Mouse (Mus musculus): Measurements from ENCODE around the gene Caly.

Gene Caly

DNA sequence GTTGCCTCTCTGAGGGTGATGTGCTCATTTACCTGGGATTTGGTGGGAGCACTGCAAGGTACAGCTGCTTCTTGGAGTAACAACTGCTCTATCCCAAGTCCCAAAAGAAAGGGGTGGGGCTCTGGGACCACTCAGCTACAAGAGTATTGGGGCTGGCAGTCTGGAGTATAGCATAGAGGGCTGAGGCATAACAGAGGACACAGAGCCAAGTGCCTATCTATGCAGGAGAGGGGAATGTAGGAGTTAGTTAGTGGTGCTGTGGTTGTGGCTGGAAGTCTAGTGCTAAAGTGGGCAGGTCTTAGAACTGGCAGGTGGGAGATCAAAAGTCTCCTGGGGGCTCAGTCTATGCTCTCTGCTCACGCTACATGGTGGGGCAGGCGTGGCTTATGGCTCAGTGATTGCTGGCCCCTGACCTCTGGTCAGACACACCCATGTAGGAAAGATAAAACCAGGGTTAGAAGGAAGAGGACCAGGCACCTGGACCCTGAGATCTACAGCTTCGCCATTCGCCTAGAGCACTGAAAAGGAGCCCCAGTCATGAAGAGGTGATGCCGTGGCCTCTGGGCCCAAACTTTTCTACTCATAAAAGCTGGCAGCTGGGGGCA lies 10.7 kb upstream of the Caly start, which contains the start of gene Prap1:
Gene Prap1, plus strand, starts transcription at position 472 of the 605 bp plus-strand sequence.
- in situ Hi-C loops (cut with MboI, MseI): no loop called here

DNA sequence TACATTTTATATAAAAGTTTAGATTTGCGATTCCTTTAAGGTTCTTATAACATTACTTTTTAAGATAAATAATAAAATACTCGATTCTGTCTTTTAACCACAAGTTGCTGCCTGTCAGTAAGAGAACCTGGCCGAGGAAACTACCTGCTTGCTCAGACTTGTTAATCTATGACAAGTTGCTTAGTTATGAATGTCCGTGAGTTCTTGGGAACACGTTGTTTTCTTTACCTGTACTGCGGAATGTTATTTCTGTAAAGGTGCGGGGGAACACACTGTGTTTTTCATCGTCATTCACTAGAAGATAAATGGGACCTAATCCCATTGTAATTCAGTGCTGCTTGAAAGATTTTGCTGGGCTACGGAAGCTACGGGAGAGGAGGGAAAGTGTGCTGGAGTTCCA lies 8.3 kb upstream of the Caly start:
- in situ Hi-C loops (cut with MboI, MseI): no loop called here

DNA sequence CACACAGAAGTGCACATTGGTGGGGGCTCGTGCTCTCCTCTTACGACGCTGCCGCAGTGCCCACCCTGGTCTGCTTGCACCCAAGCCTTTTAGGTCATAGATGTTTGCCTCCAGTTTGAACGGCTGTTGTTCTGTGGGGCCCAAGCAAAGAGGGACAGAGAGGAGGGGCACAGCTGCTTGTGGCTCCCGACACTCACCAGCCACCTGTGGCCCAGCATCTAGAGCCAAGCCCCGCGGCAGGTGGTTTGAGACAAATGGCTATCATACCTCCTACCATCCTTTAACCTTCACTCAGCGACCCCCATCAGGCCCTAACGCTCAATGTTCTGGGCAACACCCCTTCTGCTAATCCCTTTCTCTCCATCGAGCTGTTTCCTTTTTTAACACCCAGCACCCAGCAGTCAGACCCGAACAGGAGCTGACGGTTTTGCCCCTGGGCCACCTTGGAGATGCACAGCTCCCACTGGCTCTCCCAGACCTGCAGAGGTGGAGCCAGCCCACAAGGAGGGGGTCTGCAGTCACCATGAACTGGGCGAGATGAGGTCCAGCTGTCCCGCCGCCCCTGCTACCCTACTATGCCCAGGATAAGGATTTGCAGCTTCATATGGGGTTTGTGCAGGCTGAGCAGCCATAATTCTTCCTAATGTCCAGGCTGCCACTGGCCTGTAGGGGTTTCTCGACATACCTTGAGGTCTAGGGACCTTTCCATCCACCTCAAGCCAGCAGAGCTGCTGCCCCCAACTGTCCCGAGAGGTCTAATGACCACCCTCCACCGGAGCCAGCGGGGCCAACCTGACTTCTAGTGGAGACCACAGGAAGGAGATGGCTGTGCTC lies 723 bp downstream of the Caly start:
- in situ Hi-C loops (cut with MboI, MseI): loop anchor here (10.0 kb wide), 1 partner anchor 53 kb away; the partner anchor contains the start of gene Mtg1

DNA sequence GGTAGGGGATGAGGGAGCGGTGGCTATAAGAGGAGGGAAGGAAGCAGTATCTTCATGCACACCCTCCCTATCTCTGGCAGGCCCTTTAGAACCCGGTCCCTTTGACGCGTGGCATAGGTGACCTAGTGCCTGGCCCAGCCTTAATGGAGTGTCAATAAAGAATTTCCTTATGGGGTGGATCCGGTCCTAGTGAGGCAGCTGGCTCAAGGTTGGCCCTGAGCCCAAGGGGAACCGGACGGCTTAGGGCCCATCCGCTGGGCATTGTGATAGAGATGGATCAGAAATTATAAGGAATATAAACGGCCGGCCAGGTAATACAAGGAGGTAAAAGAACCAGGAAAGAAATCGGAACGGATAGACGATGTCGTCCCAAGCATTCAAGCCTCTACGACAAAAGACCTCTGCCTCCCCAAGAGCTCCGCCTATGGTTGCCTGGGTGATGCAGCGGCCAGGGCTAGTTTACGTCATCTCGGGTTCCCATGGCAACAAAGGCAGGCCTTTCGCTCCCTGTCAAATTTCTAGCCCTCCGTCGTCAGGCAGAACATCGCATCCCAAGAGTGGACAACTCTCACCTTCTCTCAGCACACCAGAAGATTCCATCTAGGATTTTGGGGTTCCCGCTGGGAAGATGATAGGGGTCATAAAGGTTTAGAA lies 1.7 kb downstream of the Caly start:
- in situ Hi-C loops (cut with MboI, MseI): loop anchor here (10.0 kb wide), 1 partner anchor 54 kb away; the partner anchor contains the start of gene Mtg1

DNA sequence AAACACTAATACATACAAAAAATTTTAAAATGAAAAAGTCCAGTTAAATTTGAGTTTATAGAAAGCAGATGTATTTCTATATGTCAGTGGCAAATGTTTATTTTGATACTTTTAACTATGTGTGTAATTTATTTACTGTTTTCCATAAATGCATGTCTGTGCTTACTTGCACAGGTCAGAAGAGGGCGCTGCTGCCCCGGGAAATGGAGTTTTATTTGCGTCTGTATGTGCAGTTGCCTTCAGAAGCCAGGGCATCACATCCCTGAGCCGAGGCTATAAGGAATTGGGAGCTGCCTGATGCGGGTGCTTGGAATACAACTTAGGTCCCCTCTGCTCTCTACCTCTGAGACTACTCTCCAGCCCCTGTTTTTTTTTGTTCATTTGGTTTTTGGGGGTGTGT lies 3.6 kb downstream of the Caly start:
- in situ Hi-C loops (cut with MboI, MseI): loop anchor here (10.0 kb wide), 1 partner anchor 716 kb away; no protein-coding TSS in a partner anchor

DNA sequence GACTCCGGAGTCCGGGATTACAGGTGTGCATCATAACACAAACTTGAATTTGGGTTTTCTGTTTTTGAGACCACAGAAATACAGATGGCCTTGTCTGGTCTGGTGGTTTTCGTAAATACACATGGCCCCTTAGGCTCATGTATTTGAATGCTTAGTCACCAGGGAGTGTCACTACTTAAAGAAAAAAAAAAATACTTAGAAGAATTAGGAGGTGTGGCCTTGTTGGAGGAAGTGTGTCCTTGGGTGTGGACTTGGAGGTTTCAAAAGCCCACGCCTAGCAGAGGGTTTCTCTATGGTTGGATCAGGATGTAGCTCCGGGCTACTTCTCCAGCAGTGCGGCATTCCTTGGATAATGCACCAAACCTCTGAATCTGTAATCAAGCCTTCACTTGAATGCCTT lies 4.7 kb downstream of the Caly start:
- in situ Hi-C loops (cut with MboI, MseI): loop anchor here (10.0 kb wide), 1 partner anchor 717 kb away; no protein-coding TSS in a partner anchor

DNA sequence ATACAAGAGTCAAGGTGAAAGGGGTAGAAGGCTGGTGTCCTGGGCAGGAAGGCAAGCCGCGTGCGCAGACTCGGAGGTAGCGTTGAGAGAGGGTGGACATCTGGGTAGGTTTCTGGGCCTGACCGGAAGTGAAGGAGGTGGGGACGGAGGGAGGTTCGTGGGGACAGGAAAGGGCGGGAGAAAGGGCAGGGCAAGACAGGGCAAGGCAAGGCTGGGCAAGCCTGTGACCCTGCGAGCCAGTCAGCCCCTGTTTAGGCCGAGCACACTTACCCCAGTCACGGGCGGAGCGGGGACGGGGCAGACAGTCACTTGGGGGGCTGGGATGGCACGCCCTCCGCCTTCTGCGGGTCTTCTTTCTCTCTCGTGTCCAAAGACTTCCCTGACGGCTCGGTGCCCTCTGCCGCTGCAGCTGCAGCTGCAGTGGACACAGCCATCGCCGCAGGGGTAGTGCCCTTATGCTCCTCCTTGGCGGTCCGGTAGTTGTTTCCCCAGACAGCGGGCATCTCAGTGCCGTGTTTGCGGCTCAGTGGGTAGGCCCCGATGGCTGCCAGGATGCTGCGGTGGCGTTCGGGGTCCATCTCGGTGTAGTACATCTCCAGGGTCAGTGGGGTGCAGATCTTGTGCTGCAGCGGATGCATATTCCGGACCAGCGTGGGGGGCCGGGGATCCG lies 12.2 kb downstream of the Caly start:
- in situ Hi-C loops (cut with MboI, MseI): loop anchor here (10.0 kb wide), 1 partner anchor 725 kb away; no protein-coding TSS in a partner anchor

DNA sequence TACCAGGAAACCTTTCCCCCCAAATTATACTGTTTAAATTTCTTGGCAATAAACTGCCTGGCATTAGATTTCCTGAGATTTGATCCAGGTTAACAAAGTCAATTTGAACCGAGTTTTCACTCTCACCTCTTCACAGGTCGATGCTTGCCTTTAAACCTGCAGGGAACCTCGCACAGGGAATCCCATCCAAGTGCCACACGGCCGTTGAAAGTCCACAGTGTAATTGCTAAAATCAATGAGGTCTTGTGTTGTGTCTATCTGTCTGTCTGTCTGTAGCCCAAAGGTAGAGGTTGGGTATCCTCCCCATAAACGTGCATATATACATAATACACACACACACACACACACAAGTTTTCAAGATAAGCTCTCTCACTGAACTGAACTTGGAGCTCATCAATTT lies 15.0 kb downstream of the Caly start:
- in situ Hi-C loops (cut with MboI, MseI): loop anchor here (10.0 kb wide), 2 partner anchors 93 to 163 kb away; partner anchors contain the start of gene 6430531B16Rik

DNA sequence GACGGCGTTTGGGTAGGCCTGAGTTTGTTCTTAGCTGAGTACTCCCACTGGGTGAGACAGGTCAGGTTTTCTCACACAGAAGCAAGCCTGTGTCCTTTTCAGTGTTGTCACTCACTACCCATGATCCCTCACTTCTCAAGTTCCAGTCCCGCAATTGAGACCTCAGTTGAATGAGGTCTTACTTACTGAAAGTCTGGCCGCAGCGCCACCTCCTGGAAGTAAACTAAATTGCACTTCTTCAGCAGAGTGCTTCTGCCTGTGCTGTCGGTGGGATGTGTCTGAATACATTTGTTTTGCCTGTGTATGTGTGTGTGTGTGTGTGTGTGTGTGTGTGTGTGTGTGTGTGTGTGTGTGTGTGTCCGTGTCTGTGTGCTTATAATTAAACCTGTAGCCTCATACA lies 19.3 kb downstream of the Caly start:
- in situ Hi-C loops (cut with MboI, MseI): loop anchor here (10.0 kb wide), 2 partner anchors 88 to 158 kb away; partner anchors contain the start of gene 6430531B16Rik

DNA sequence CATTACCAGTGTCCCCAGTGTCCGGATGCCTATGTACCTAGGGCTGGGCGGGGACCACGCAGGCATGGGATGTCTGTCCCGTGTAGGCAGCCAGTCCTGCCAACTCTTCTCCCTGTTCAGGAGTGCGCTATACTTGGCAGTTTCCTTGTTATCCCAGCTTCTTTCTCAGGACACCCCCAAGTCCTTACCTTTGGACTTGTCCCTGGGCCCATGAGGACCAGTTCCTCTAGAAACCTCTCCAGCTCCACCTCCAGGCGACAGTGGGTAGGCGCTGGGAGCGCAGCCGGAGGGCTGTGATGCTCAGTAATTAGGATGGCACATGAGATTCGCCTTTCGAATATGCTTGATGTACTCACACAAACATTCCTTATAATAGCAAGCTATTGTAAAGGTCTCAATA lies 20.0 kb downstream of the Caly start:
- in situ Hi-C loops (cut with MboI, MseI): loop anchor here (10.0 kb wide), 2 partner anchors 88 to 158 kb away; partner anchors contain the start of gene 6430531B16Rik

DNA sequence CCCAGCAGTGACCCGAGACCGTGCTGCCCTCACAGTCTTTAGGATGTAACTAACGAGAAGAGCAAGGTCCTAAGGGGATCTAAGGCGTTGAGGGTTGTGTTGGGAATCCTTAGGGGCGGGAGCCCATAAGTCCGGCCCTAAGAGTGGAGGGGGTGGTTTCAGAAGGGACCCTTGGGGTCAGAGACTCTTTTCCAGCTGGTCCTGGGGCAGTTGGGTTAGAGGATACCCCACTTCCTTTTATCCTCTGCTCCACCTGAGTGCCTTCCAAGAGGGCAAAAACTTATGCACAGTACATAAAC lies 20.6 kb downstream of the Caly start:
- in situ Hi-C loops (cut with MboI, MseI): loop anchor here (10.0 kb wide), 2 partner anchors 87 to 157 kb away; partner anchors contain the start of gene 6430531B16Rik

DNA sequence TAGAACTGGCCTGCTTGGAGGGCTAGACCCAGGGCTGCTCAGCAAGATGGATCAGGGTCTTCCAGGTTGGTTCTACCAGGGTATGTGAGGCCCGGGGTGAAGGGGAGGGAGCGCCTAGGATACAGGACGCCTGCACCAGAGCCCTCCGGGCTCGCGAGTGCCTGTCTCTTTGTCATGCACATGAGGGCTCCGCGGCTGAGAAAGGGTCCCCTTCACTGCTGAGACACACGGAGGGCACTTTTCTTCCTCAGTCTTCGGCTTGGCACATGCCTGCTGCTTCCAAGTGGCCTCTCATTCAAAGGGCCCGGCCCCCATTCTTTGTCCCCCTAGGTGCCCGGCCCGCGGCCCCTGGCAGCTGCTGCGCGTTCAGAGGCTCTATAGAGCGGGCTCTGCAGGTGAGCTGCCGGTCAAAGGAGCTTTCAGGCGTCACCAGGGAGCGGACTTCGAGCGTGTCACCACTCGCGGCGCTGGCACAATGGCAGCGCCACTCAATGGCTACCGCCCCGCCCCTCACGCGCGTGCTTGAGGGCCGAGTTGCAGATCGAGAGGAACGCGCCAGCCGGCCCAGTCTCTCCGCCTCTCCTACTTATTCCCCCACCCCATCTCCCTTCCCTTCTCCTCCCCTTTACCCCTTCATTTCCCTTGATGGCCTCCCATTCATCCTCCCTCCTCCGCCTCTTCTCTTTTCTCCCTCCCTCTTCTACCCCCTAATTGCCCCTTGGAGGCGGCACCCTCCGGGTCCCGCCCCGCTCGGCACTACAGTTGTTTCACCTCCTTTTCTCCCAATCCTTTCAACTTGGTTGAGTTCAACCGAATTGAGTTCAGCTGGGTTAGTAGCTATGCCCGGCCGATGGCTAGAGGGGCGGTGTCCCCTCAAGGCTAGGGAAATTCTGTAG lies 21.2 kb downstream of the Caly start:
- in situ Hi-C loops (cut with MboI, MseI): loop anchor here (10.0 kb wide), 2 partner anchors 86 to 156 kb away; partner anchors contain the start of gene 6430531B16Rik

DNA sequence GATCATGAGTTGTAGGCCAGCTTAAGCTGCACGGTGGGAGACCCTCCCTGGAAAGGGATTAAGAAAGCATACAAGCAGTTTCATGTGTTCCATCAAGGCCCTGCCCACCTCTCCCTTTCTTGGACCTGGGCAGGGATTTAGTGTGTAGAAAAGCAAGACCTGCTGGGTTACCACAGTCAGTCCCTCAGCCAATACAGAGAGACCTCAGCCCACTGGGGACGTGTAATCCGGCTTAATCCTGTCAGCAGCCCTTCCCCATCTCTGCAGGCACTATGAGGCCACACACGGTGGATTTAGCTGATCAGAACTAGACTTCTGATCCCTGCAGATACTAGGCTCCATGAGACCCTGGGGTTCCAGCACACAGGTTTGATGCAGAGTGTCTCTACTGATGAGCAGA lies 22.7 kb downstream of the Caly start:
- in situ Hi-C loops (cut with MboI, MseI): loop anchor here (10.0 kb wide), 1 partner anchor 355 kb away; no protein-coding TSS in a partner anchor

DNA sequence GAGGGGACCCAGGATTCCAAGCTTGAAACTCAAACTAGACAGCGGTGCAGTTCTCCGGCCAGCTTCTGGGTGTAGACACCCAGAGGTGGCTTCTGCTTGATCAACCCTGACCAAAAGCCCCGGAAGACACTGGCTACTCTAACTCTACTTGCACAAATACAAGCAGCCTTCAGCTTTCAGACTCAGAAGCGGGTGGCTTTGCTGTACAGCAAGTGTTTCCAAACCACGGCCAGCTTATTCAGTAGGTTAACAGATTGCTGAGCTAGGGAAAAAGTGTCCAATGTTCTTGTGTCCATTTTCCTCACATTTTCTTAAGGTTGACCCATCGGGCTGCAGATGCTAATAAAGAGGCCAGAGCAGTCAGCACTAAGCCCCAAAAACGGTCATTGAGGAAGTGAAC lies 23.8 kb downstream of the Caly start:
- in situ Hi-C loops (cut with MboI, MseI): loop anchor here (10.0 kb wide), 1 partner anchor 354 kb away; no protein-coding TSS in a partner anchor

DNA sequence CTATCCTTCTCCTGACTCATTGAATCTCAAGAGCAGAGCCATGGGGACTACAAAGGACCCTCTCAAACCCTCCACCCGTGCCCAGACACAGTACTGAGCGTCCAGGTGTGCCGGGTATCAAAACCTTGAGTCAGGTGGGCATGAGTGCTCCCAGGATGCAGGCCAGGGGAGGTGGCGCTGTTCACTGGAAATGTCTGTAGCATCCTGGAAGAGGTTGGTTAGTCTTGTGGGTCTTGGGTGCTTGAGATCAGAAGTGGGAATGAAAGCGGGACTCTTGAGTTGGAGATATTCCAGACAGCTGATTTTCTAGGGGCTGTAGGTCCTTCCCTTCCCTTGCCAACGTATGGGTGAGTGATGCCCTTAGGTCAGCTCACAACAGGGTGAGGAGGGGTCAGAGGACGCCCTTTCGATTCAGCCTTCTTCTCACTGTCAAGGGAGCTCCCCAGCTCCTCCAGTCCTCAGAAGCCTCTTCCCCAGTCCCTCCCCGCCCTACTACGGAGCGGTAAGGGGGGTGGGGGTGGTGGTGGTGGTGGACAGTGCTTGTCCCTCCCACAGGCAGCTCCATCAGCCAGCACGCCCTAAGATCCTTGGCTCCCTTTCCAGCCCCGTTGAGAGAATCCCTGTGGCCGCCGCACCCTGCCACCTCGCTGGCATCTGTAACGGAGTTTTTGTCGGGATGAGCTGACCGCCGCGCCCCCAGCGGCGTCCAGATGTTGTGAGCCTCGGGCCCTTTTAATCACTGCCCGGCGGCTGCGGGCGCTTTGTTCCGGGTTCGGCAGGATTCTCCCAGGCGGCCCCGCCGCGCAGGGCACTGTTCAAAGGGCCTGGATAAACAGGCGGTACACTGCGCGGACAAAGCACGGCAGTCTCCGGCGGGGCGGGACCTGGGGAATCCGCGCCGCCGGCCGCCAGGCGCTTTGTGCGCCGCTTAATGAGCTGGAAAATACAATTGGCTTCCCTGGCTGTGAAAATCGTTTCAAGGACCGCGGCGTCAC lies 24.6 kb downstream of the Caly start:
- in situ Hi-C loops (cut with MboI, MseI): loop anchor here (10.0 kb wide), 1 partner anchor 353 kb away; no protein-coding TSS in a partner anchor

DNA sequence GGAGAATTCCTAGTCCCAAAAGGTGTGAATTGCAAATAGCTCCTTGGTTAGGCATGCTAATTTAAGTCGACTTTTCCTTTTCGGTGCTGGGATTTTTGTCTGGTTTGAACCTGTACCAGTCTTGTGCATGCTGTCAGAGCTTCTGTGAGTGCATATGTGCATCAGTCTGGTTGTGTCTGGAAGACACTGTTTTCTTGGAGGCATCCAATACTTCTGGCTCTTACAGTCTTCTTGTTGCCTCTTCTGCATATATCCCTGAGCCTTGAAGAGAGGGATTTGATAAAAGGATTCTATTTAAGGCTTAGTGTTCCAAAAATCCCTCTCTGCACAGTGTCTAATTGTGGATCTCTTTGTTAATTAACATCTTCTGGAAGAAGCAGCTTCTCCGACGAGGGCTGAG lies 28.2 kb downstream of the Caly start:
- in situ Hi-C loops (cut with MboI, MseI): loop anchor here (10.0 kb wide), 1 partner anchor 349 kb away; no protein-coding TSS in a partner anchor

DNA sequence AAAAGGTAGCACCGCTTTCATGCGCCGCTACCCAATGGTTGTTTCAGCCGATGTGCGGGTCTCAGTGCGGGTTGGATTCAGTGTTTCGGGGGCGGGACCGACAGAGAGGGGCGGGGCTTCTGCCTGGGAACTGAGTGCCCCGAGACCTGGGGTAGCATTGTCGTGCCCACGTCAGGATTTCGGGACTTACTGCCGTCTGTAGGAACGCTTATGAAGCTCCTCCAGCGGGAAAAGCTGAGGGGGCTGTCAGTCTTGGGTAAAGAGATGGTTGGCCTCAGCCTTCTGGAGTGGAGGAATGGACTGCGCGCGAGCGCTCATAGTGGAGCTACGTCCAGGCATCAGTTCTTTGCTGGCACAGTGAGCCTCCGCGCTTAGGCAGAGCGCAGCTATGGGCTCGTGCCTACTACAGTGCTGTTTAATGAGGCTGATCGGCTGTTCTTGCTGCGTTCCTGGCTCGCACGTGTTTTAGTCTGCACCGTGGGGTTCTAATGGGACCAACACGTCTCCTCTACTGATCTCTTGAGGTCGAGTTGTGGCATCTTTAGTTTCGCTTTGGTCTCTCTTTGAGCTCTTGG lies 33.1 kb downstream of the Caly start:
- in situ Hi-C loops (cut with MboI, MseI): no loop called here

DNA sequence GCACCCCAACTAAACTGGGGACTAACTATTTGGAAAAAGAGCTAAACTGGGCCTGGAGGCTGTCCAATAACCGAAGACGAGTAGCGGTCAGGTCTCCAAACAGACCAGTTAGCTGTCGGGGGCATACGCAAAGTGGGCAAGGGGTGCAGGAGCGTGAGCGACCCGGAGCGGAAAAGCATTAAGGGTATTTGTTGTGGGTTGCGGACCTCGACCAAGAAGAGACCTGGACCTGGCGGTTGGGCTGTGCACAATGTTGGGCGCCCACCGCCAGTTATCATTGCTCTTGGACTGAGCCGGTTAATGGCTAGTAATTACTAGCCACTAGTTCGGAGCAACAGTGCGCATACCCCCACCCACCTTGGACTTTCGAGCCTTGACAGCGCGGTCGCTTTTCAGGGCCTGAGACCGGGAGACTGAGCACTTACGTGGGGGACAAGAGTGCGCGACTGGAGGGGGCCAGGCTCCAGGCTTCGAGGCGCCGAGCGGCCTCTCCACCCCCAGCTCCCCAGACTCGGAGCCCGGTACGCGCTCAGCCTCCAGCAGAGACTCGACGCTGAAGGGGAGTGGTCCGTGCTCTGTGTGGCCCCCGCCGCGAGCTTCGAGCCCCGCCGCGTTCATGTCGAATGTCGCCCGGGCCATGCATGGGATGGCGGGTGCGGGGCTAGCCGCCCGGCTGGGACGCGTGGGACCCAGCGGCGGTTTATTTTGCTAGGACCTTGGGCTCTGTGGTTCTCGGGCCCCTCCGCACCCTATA lies 33.8 kb downstream of the Caly start, which contains the start of gene Msx3:
Gene Msx3, minus strand, starts transcription at position 729 of the 754 bp plus-strand sequence.
- in situ Hi-C loops (cut with MboI, MseI): no loop called here
